Mouse (Mus musculus) bone marrow macrophage, adult 2 months (primary cell): ENCODE measurements around the gene Scrn2.

Experiments
- CTCF ChIP-seq: IDR thresholded peaks from 2 replicates; pipeline ENCODE4 v1.5.1; 2012; ENCODE audit warnings: low read depth, mild to moderate bottlenecking, low read length, moderate library complexity
- POLR2A ChIP-seq: IDR thresholded peaks from 2 replicates; pipeline ENCODE4 v1.6.1; 2012; ENCODE audit warnings: mild to moderate bottlenecking, low read depth, low read length, borderline replicate concordance

DNA sequence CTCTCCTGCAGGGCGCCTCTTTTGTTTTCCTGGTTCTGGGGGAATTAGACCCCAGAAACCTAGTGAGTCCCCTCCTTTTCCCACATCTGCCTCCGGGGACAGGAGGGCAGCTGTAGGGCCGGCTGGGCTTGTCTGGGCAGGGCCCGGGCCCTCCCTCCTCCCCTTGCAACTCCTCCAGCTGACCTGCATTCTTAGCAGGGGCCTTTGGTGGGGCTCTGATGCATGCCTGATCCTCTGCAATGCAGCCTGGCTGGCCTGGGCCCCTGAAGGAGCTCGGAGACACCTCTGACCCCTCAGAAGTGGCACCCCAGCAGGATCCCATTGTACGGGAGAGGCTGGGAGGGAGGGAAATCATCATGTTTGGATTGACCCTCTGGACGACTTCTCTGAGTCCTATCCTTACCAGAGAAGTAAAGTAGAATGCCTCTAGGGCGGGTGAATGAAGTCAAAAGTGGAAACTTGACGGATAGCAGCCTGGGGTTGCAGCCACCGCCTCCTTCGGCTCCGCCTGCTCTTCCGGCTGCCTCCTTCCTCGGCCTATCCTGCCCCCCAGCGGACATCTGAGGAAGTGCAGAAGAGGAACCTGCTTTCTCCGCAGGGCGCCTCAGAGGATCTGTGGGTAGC is 3.9 kb upstream of the Scrn2 start:
- TF ChIP-seq CTCF = peak; percentile 45
- no peak for TF ChIP-seq POLR2A
